Mouse (Mus musculus) cerebellum, postnatal 4 days (tissue): Measurements from ENCODE around the gene Pmvk.
A peak's percentile ranks its signal among the peaks of the same experiment; 100 is the strongest.

Source experiments
- DNase-seq, 2 experiments: peaks; one replicate each; pipeline ENCODE4 v3.0.0; 2022; ENCODE audit warnings: low spot score in 2 of 2, mixed read lengths in 1 of 2

Gene Pmvk

GRCm38 (mm10) chr3:89454401-89455177 is at the start of gene Pmvk:
Gene Pmvk, plus strand, starts transcription at chr3:89454541.
- no peak for DNase-seq

GRCm38 (mm10) chr3:89406887-89407286 is 47.5 kb upstream of the Pmvk start:
- DNase-seq = no peak

- DNase-seq = no peak
Measured at GRCm38 (mm10) chr3:89408448-89408847, 45.9 kb upstream of the Pmvk start.

- no peak for DNase-seq
Measured at GRCm38 (mm10) chr3:89409701-89410100, 44.6 kb upstream of the Pmvk start.

GRCm38 (mm10) chr3:89410864-89411263 is 43.5 kb upstream of the Pmvk start:
- DNase-seq = no peak

GRCm38 (mm10) chr3:89411490-89412393 is 42.6 kb upstream of the Pmvk start, which contains the start of gene Flad1:
Gene Flad1, minus strand, starts transcription at chr3:89411870.
- DNase-seq = peak; percentile 97 to 100

GRCm38 (mm10) chr3:89416158-89416557 is 38.2 kb upstream of the Pmvk start:
- no peak for DNase-seq

GRCm38 (mm10) chr3:89417131-89417530 is 37.2 kb upstream of the Pmvk start:
- no peak for DNase-seq

GRCm38 (mm10) chr3:89417840-89418169 is 36.5 kb upstream of the Pmvk start:
- no peak for DNase-seq

- peak; percentile 63 to 88 for DNase-seq
Measured at GRCm38 (mm10) chr3:89418170-89418860, 36.0 kb upstream of the Pmvk start, which contains the start of the genes Cks1b and Shc1. Gene Cks1b, minus strand, starts transcription at chr3:89418383. Gene Shc1, plus strand, starts transcription at chr3:89418443.

GRCm38 (mm10) chr3:89418861-89419250 is 35.5 kb upstream of the Pmvk start:
- DNase-seq = peak in 1 of 2 experiments; percentile 58

- no peak for DNase-seq
Measured at GRCm38 (mm10) chr3:89419571-89419970, 34.8 kb upstream of the Pmvk start.

- no peak for DNase-seq
Measured at GRCm38 (mm10) chr3:89419981-89420380, 34.4 kb upstream of the Pmvk start.

- DNase-seq = no peak
Measured at GRCm38 (mm10) chr3:89420421-89420820, 33.9 kb upstream of the Pmvk start.

- DNase-seq = peak in 1 of 2 experiments; percentile 43
Measured at GRCm38 (mm10) chr3:89421002-89421774, 33.2 kb upstream of the Pmvk start.

- DNase-seq = no peak
Measured at GRCm38 (mm10) chr3:89421810-89422473, 32.4 kb upstream of the Pmvk start.

GRCm38 (mm10) chr3:89422556-89423205 is 31.7 kb upstream of the Pmvk start:
- DNase-seq = no peak

- DNase-seq = no peak
Measured at GRCm38 (mm10) chr3:89424416-89425140, 29.8 kb upstream of the Pmvk start.

GRCm38 (mm10) chr3:89425141-89425525 is 29.2 kb upstream of the Pmvk start:
- no peak for DNase-seq
